Mouse (Mus musculus) MEL (cell line): Measurements from ENCODE around the gene Prkcz. TPM values are rescaled to one million over a fixed set of nuclear protein-coding genes. Genes with fewer than 3 reads are reported as not detected.

Experiments
- DNase-seq: peaks from one replicate; pipeline ENCODE4 v3.0.0; 2011; ENCODE audit warnings: low read depth, low spot score
- H3K27ac ChIP-seq: 2 replicates; pipeline ENCODE4 v1.5.1; 2012; ENCODE audit warnings: low read depth, mild to moderate bottlenecking, control low read depth, low read length, moderate library complexity; ENCODE audit not compliant: control insufficient read depth
- H3K27me3 ChIP-seq, 2 experiments: fragments of 150-350 bp in 1 of 2; sonication (generic) in 1 of 2; 2 replicates each; pipeline ENCODE4 v1.6.1; 2012; ENCODE audit warnings: low read length in 2 of 2, mild to moderate bottlenecking in 2 of 2, improper control_type of control experiment in 1 of 2, moderate library complexity in 1 of 2; ENCODE audit not compliant: insufficient read depth in 2 of 2, control insufficient read depth in 1 of 2
- H3K36me3 ChIP-seq, 2 experiments: 2 replicates each; pipeline ENCODE4 v1.6.1; 2012 to 2014; ENCODE audit warnings: low read length in 2 of 2, improper control_type of control experiment in 1 of 2, inconsistent platforms in 1 of 2, mild to moderate bottlenecking in 1 of 2; ENCODE audit not compliant: insufficient read depth in 2 of 2, control insufficient read depth in 1 of 2
- H3K4me1 ChIP-seq, 2 experiments: fragments of 150-350 bp in 1 of 2; sonication (generic) in 1 of 2; 2 replicates each; pipeline ENCODE4 v1.6.1; 2012; ENCODE audit warnings: low read length in 2 of 2, improper control_type of control experiment in 1 of 2, mild to moderate bottlenecking in 1 of 2; ENCODE audit not compliant: insufficient read depth in 2 of 2, control insufficient read depth in 1 of 2
- H3K4me3 ChIP-seq, 2 experiments: fragments of 150-350 bp in 1 of 2; sonication (generic) in 1 of 2; 2 replicates each; pipeline ENCODE4 v1.5.1; 2012; ENCODE audit warnings: low read depth in 2 of 2, low read length in 2 of 2, mild to moderate bottlenecking in 2 of 2, moderate library complexity in 2 of 2, control low read depth in 1 of 2, improper control_type of control experiment in 1 of 2; ENCODE audit not compliant: control insufficient read depth in 1 of 2, insufficient read depth in 1 of 2
- H3K79me2 ChIP-seq: 2 replicates; pipeline ENCODE4 v1.6.1; 2012; ENCODE audit warnings: mild to moderate bottlenecking, low read length, moderate library complexity; ENCODE audit not compliant: control insufficient read depth, poor library complexity, insufficient read depth
- H3K9ac ChIP-seq: 2 replicates; pipeline ENCODE4 v1.6.1; 2012; ENCODE audit warnings: low read depth, mild to moderate bottlenecking, control low read depth, low read length, moderate library complexity; ENCODE audit not compliant: control insufficient read depth, poor library complexity, severe bottlenecking
- H3K9me3 ChIP-seq: fragments of 150-350 bp; sonication (generic); replicated peaks from 2 replicates; pipeline ENCODE4 v1.6.1; 2012; ENCODE audit warnings: mild to moderate bottlenecking, low read length, improper control_type of control experiment, moderate library complexity; ENCODE audit not compliant: insufficient read depth
- CTCF ChIP-seq, 3 experiments: IDR thresholded peaks in 2 of 3; conservative IDR thresholded peaks in 1 of 3; 2 replicates each; pipeline ENCODE4 v1.5.1; 2011 to 2012; ENCODE audit warnings: low read length in 3 of 3, low read depth in 2 of 3, mild to moderate bottlenecking in 2 of 3, improper control_type of control experiment in 1 of 3, inconsistent platforms in 1 of 3, mixed read lengths in 1 of 3, moderate library complexity in 1 of 3; ENCODE audit not compliant: control insufficient read depth in 1 of 3, insufficient read depth in 1 of 3, poor library complexity in 1 of 3, severe bottlenecking in 1 of 3
- ELF1 ChIP-seq: IDR thresholded peaks from 2 replicates; pipeline ENCODE4 v1.6.1; 2014; ENCODE audit warnings: low read depth, mild to moderate bottlenecking, inconsistent platforms, low read length, improper control_type of control experiment, moderate library complexity
- EP300 ChIP-seq, 2 experiments: IDR thresholded peaks; 2 replicates each; pipeline ENCODE4 v1.6.1; 2011; ENCODE audit warnings: improper control_type of control experiment in 2 of 2, low read length in 2 of 2, low read depth in 1 of 2, mild to moderate bottlenecking in 1 of 2
- GABPA ChIP-seq: IDR thresholded peaks from 2 replicates; pipeline ENCODE4 v1.6.1; 2012; ENCODE audit warnings: low read depth, mild to moderate bottlenecking, inconsistent platforms, low read length, improper control_type of control experiment, moderate library complexity
- HCFC1 ChIP-seq: IDR thresholded peaks from 2 replicates; pipeline ENCODE4 v1.6.1; 2012; ENCODE audit warnings: low read depth, mild to moderate bottlenecking, inconsistent platforms, low read length, improper control_type of control experiment, moderate library complexity
- JUND ChIP-seq: IDR thresholded peaks from 2 replicates; pipeline ENCODE4 v1.6.1; 2011; ENCODE audit warnings: low read depth, mild to moderate bottlenecking, improper control_type of control experiment, low read length
- KAT2A ChIP-seq: conservative IDR thresholded peaks from 2 replicates; pipeline ENCODE4 v1.6.1; 2012; ENCODE audit warnings: low read depth, low read length, improper control_type of control experiment, inconsistent platforms
- MAZ ChIP-seq: IDR thresholded peaks from 2 replicates; pipeline ENCODE4 v1.6.1; 2012; ENCODE audit warnings: low read depth, mild to moderate bottlenecking, inconsistent platforms, low read length, improper control_type of control experiment
- MEF2A ChIP-seq: IDR thresholded peaks from 2 replicates; pipeline ENCODE4 v1.6.1; 2014; ENCODE audit warnings: low read depth, mild to moderate bottlenecking, inconsistent platforms, low read length, improper control_type of control experiment; ENCODE audit not compliant: poor library complexity, insufficient replicate concordance, severe bottlenecking; ENCODE audit errors: extremely low read depth
- MYB ChIP-seq: IDR thresholded peaks from 2 replicates; pipeline ENCODE4 v1.6.1; 2011; ENCODE audit warnings: mild to moderate bottlenecking, low read depth, low read length, improper control_type of control experiment
- NELFE ChIP-seq: IDR thresholded peaks from 2 replicates; pipeline ENCODE4 v1.6.1; 2011; ENCODE audit warnings: low read depth, low read length, improper control_type of control experiment
- POLR2A ChIP-seq, 2 experiments: IDR thresholded peaks; 2 replicates each; pipeline ENCODE4 v1.6.1; 2011 to 2012; ENCODE audit warnings: low read length in 2 of 2, mild to moderate bottlenecking in 2 of 2, control low read depth in 1 of 2, improper control_type of control experiment in 1 of 2, low read depth in 1 of 2, moderate library complexity in 1 of 2; ENCODE audit not compliant: control insufficient read depth in 1 of 2, insufficient read depth in 1 of 2, poor library complexity in 1 of 2
- POLR2AphosphoS5 ChIP-seq: IDR thresholded peaks from 2 replicates; pipeline ENCODE4 v1.6.1; 2012; ENCODE audit warnings: low read depth, borderline replicate concordance, mild to moderate bottlenecking, inconsistent platforms, low read length, moderate library complexity, mixed read lengths
- RAD21 ChIP-seq: IDR thresholded peaks from 2 replicates; pipeline ENCODE4 v1.6.1; 2011; ENCODE audit warnings: mild to moderate bottlenecking, low read depth, low read length, improper control_type of control experiment
- SIN3A ChIP-seq: IDR thresholded peaks from 2 replicates; pipeline ENCODE4 v1.6.1; 2012; ENCODE audit warnings: low read length, improper control_type of control experiment, inconsistent platforms
- SMC3 ChIP-seq: IDR thresholded peaks from 2 replicates; pipeline ENCODE4 v1.6.1; 2011; ENCODE audit warnings: low read depth, low read length, improper control_type of control experiment
- TBP ChIP-seq: IDR thresholded peaks from 2 replicates; pipeline ENCODE4 v1.8.0; 2011; ENCODE audit warnings: low read depth, low read length, improper control_type of control experiment
- USF1 ChIP-seq: IDR thresholded peaks from 2 replicates; pipeline ENCODE4 v1.6.1; 2014; ENCODE audit warnings: low read depth, mild to moderate bottlenecking, inconsistent platforms, low read length, improper control_type of control experiment, moderate library complexity
- ZC3H11A ChIP-seq: IDR thresholded peaks from 2 replicates; pipeline ENCODE4 v1.6.1; 2012; ENCODE audit warnings: low read depth, mild to moderate bottlenecking, inconsistent platforms, low read length, improper control_type of control experiment
- ZMIZ1 ChIP-seq: IDR thresholded peaks from 2 replicates; pipeline ENCODE4 v1.6.1; 2012; ENCODE audit warnings: low read depth, mild to moderate bottlenecking, inconsistent platforms, low read length, improper control_type of control experiment, moderate library complexity
- polyA plus RNA-seq, 2 experiments: library from polyadenylated mRNA; stranded (reverse) in 1 of 2; unstranded in 1 of 2; fragments of >175 nt in 1 of 2; fragments of >200 nt in 1 of 2; gene quantifications; 2 replicates each; pipeline versions ENCODE4 v1.2.1 to v1.2.4; 2012; ENCODE audit warnings: low replicate concordance in 2 of 2, low read depth in 1 of 2; ENCODE audit not compliant: insufficient read length in 2 of 2, insufficient read depth in 1 of 2, missing spikeins in 1 of 2
- total RNA-seq: library from RNA; depleted of rRNA; stranded (reverse); fragments of 300-350 nt; gene quantifications from 2 replicates; pipeline ENCODE4 v1.2.3, GENCODE M21; 2012

The Prkcz gene
- total and polyA plus RNA-seq, 3 experiments, result 0.12 to 0.92 TPM; not detected in 1

GRCm38 (mm10) chr4:155387166-155387565 is 26.0 kb upstream of the Prkcz start:
- H3K9ac ChIP-seq, result no peak overlapping the region
- H3K27ac ChIP-seq, result no peak overlapping the region
- H3K9me3 ChIP-seq, result no peaks in the 10 kb centered on the region
- no peak for TF ChIP-seq KAT2A
- TF ChIP-seq ELF1, result no peak
- TF ChIP-seq POLR2AphosphoS5, result no peak
- no peak for TF ChIP-seq ZMIZ1
- H3K4me1 ChIP-seq, result no peaks in the 10 kb centered on the region
- H3K79me2 ChIP-seq, result no peaks in the 10 kb centered on the region
- H3K27me3 ChIP-seq, result peaks cover 2 to 3% of the 10 kb centered on the region in 2 experiments; a peak in 3 of 4 replicates
- H3K4me3 ChIP-seq, result no peak overlapping the region
- H3K36me3 ChIP-seq, result no peaks in the 10 kb centered on the region
- DNase-seq, result no peak

- Histone ChIP-seq H3K9ac (no peak overlapping the region), H3K4me3 (no peak overlapping the region), H3K27ac (no peak overlapping the region), H3K27me3 (peaks cover 4 to 7% of the 10 kb centered on the region in 2 experiments), H3K9me3 (no peaks in the 10 kb centered on the region), H3K4me1 (no peaks in the 10 kb centered on the region), H3K79me2 (no peaks in the 10 kb centered on the region), H3K36me3 (no peaks in the 10 kb centered on the region)
- TF ChIP-seq SIN3A (no peak), HCFC1 (no peak), MYB (no peak), USF1 (no peak), MEF2A (no peak), JUND (no peak), POLR2A (IDR thresholded peaks at IDR 0.05; ENCODE audit: control insufficient read depth in 1 of 2, insufficient read depth in 1 of 2, low read depth in 1 of 2, low read length in 2 of 2, poor library complexity in 1 of 2) (no peak), GABPA (no peak), RAD21 (no peak), CTCF (IDR thresholded peaks at IDR 0.05 in 2 of 3, conservative IDR thresholded peaks at IDR 0.05 in 1 of 3; ENCODE audit: control insufficient read depth in 1 of 3, insufficient read depth in 1 of 3, low read depth in 2 of 3, low read length in 3 of 3, poor library complexity in 1 of 3, severe bottlenecking in 1 of 3) (no peak), EP300 (IDR thresholded peaks at IDR 0.05; ENCODE audit: low read depth in 1 of 2, low read length in 2 of 2) (no peak), MAZ (no peak), ZMIZ1 (no peak), NELFE (no peak), SMC3 (no peak), ELF1 (no peak), ZC3H11A (no peak), TBP (no peak)
- DNase-seq, result no peak
Observed at GRCm38 (mm10) chr4:155383326-155383725, 22.2 kb upstream of the Prkcz start.
